Mouse (Mus musculus) midbrain, embryonic 15.5 days (tissue): ENCODE data around the gene Zfp74. TPM values are rescaled to one million over a fixed set of nuclear protein-coding genes. Genes with fewer than 3 reads are reported as not detected.
A peak's percentile ranks its signal among the peaks of the same experiment; 100 is the strongest.

ENCODE experiments used
- ATAC-seq: fragments of 200-750 bp; cut with Nextera tagmentation; replicated peaks from 2 replicates; pipeline ENCODE4 v1.8.0; 2017; ENCODE audit warnings: moderate TSS enrichment
- H3K27ac ChIP-seq: fragments of 300-500 bp; sonication (generic); 2 replicates; pipeline ENCODE4 v1.5.1; 2015; ENCODE audit warnings: mild to moderate bottlenecking, inconsistent platforms
- H3K27me3 ChIP-seq: fragments of 300-500 bp; sonication (generic); replicated peaks from 2 replicates; pipeline ENCODE4 v1.6.1; 2015; ENCODE audit warnings: inconsistent platforms
- H3K36me3 ChIP-seq: fragments of 300-500 bp; sonication (generic); replicated peaks from 2 replicates; pipeline ENCODE4 v1.6.1; 2015; ENCODE audit warnings: inconsistent platforms
- H3K4me1 ChIP-seq: fragments of 300-500 bp; sonication (generic); 2 replicates; pipeline ENCODE4 v1.6.1; 2015; ENCODE audit warnings: inconsistent platforms
- H3K4me2 ChIP-seq: fragments of 300-500 bp; sonication (generic); 2 replicates; pipeline ENCODE4 v1.6.1; 2015; ENCODE audit warnings: inconsistent platforms, mild to moderate bottlenecking, moderate library complexity
- H3K4me3 ChIP-seq: fragments of 300-500 bp; sonication (generic); 2 replicates; pipeline ENCODE4 v1.5.1; 2015; ENCODE audit warnings: mild to moderate bottlenecking, inconsistent platforms
- H3K9ac ChIP-seq: fragments of 300-500 bp; sonication (generic); 2 replicates; pipeline ENCODE4 v1.6.1; 2015; ENCODE audit warnings: mild to moderate bottlenecking, inconsistent platforms
- H3K9me3 ChIP-seq: fragments of 300-500 bp; sonication (generic); 2 replicates; pipeline ENCODE4 v1.6.1; 2016; ENCODE audit warnings: inconsistent platforms
- WGBS: fragments of 180-500 bp; shearing (Covaris S2); methylation state at CpG from one replicate; pipeline ENCODE4 v1.1.7; 2015; ENCODE audit warnings: mixed read lengths; 5-methylcytosine and 5-hydroxymethylcytosine counted together
- polyA plus RNA-seq: library from polyadenylated mRNA; unstranded; fragments of >200 nt; fragmentation: Nextera tagmentation; extraction: Ambion mirVana; gene quantifications from 2 replicates; pipeline ENCODE4 v1.2.1, GENCODE M21; 2015

Gene Zfp74
- polyA plus RNA-seq = 23.4 and 24.2 TPM in 2 replicates

DNA sequence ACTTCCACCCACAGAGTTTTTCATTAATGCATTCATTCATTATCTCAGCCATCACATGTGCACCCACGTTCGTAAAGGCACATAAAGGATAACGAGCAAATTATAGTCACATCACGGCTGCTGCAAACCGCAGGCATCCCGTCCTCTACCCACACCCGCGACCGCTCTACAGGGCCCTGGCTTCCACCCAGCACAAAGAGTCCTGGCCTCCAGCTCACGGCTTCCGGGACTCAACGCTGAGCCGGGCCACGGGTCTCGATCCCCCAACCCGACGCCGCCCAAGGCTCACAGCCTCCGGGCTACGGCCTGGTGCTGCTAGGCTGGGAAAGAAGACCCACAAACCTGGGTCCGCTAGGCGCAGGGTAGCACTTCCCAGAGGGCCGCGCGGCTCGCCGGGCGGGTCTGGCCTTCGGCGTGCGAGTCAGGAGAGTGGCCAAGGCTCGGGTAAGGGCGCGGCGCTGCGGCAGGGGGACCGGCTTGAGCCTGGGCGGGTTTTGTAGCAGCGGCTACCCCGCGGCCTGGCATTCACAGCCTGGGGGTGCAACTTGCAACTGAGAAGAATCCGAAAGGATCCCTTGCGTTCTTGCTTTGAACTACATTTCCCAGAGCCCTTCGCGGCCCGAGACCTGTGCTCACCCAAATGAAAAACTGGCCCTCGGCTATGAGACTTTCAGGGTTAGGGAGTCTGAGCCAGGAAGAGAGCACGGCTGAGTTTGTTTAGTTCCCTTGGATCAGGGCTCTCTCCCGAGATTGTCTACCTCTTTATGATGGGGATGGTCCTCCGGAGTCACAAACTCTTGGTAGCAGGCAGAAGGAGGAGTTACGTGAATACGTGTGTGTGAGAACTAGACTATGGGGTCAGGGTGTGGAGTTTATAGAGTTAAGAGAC is at the start of gene Zfp74:
Gene Zfp74, minus strand, starts transcription at position 577 of the 889 bp plus-strand sequence.
- peak within 1 kb of the TSS; percentile 56 for H3K4me2 ChIP-seq
- peak; percentile 93 for ATAC-seq
- WGBS = 1% methylated on average over 52 of the region's 52 CpGs

GRCm38 (mm10) chr7:30000601-30001000 is 46.7 kb upstream of the Zfp74 start:
- no peak overlapping the region for H3K9ac ChIP-seq
- 93% methylated on average over 5 of the region's 5 CpGs for whole genome bisulfite sequencing
- H3K27ac ChIP-seq = no peak overlapping the region
- H3K36me3 ChIP-seq = peaks cover 27% of the 10 kb centered on the region
- ATAC-seq = no peak
- no peaks in the 10 kb centered on the region for H3K9me3 ChIP-seq
- no peak overlapping the region for H3K4me2 ChIP-seq
- H3K27me3 ChIP-seq = no peaks in the 10 kb centered on the region
- no peaks in the 10 kb centered on the region for H3K4me1 ChIP-seq
- H3K4me3 ChIP-seq = no peak overlapping the region

More for the DNA sequence above, at the start of gene Zfp74:
- Histone ChIP-seq H3K27me3 (no peaks in the 10 kb centered on the region), H3K36me3 (peaks cover 11% of the 10 kb centered on the region; the same call in 1 of the 2 replicates), H3K27ac (peak within 1 kb of the TSS; percentile 93), H3K9ac (peak within 1 kb of the TSS; percentile 78), H3K9me3 (no peaks in the 10 kb centered on the region), H3K4me3 (peak within 1 kb of the TSS; percentile 70), H3K4me1 (peaks cover 10% of the 10 kb centered on the region)

DNA sequence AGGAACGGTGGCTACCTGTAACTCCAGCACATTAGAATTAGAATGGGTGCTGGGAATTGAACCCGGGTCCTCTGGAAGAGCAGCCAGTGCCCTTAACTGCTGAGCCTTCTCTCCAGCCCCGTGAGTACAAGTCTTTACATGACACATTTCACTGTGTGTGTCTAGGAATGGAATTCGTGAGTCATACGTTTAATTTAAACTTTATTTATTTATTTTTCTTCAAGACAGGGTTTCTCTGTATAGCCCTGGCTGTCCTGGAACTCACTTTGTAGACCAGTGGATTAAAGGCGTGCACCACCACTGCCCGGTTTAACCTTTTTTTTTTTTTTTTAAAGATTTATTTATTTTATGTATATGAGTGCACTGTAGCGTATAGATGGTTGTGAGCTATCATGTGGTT is 41.2 kb upstream of the Zfp74 start:
- peaks cover 44% of the 10 kb centered on the region for H3K36me3 ChIP-seq
- H3K27ac ChIP-seq = no peak overlapping the region
- ATAC-seq = no peak
- H3K4me1 ChIP-seq = no peaks in the 10 kb centered on the region
- H3K9me3 ChIP-seq = no peaks in the 10 kb centered on the region
- H3K9ac ChIP-seq = no peak overlapping the region
- no peaks in the 10 kb centered on the region for H3K27me3 ChIP-seq
- no peak overlapping the region for H3K4me2 ChIP-seq
- WGBS = 94% methylated on average over 8 of the region's 8 CpGs
- H3K4me3 ChIP-seq = no peak overlapping the region

DNA sequence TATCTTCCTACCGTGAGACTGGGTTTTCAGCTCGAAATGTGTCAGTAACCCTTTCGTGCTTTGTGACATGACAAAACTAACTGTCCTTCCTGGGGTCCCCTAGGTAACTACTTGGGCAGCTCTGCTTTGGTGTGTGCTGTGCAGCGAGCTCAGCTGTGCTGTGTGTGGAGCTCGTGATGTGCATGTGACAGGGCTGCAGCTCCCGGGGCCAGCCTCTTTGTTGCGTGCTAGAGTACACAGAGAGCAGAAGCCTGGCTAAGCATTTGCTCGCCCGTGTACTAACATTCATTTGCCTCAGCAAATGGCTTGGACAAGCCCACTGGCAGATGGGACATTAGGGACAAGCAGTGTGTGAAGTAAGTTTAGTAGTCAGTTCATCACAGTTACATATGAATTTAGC is 39.5 kb upstream of the Zfp74 start:
- H3K4me2 ChIP-seq = no peak overlapping the region
- no peak overlapping the region for H3K27ac ChIP-seq
- peaks cover 33% of the 10 kb centered on the region for H3K36me3 ChIP-seq
- WGBS = 97% methylated on average over 9 of the region's 9 CpGs
- no peak overlapping the region for H3K9ac ChIP-seq
- H3K27me3 ChIP-seq = no peaks in the 10 kb centered on the region
- ATAC-seq = no peak
- no peaks in the 10 kb centered on the region for H3K4me1 ChIP-seq
- no peaks in the 10 kb centered on the region for H3K9me3 ChIP-seq
- no peak overlapping the region for H3K4me3 ChIP-seq

GRCm38 (mm10) chr7:29992698-29993097 is 38.8 kb upstream of the Zfp74 start:
- Histone ChIP-seq H3K4me3 (no peak overlapping the region), H3K36me3 (peaks cover 31% of the 10 kb centered on the region), H3K9me3 (no peaks in the 10 kb centered on the region), H3K4me1 (no peaks in the 10 kb centered on the region), H3K4me2 (no peak overlapping the region), H3K27me3 (no peaks in the 10 kb centered on the region), H3K27ac (no peak overlapping the region), H3K9ac (no peak overlapping the region)
- WGBS = 95% methylated on average over 8 of the region's 8 CpGs
- ATAC-seq = no peak

DNA sequence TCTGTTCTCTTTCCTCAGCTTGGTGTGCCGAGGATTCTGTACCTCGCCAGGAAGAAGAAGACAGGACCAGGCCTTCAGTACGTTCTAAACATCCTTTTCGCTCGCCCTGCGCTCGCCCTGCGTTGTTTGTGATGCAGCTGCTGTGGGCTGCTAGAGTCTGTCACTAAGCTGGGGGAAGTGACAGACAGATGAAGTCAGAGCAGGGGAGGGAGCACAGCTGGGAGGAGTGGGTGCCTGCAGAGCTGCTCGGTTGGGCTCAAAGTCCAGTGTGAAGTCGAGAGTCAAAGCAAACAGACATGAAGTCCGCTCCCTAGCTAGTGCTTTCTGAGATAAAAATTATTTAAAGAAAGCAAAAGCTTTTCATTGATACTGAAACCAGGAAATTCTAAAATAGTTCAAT is 35.1 kb upstream of the Zfp74 start:
- H3K4me3 ChIP-seq = no peak overlapping the region

DNA sequence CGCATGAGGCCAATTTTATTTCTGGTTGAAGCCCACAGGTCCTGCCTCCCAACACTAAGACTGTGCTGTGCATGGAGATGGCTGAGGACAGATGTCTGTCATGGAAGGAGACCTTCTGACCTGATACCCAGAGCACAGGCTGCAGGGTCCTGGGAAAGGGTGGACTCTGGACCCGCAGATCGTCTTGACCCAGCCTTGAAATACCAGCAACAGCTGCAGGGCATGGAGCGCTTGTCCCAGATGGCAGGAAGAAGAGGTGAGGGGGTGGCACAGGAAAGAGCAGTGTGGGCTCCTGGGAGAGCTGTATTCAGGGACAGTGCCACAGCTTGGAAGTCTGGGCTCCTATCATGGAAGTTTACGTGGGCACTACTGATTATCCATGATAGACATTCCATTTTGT is 33.7 kb upstream of the Zfp74 start:
- WGBS = 97% methylated on average over 5 of the region's 5 CpGs
- Histone ChIP-seq H3K4me3 (no peak overlapping the region), H3K27me3 (no peaks in the 10 kb centered on the region), H3K4me1 (peaks cover 15% of the 10 kb centered on the region), H3K27ac (no peak overlapping the region), H3K4me2 (no peak overlapping the region), H3K36me3 (peaks cover 15% of the 10 kb centered on the region), H3K9me3 (no peaks in the 10 kb centered on the region), H3K9ac (no peak overlapping the region)
- no peak for ATAC-seq

More for the DNA sequence above, 35.1 kb upstream of the Zfp74 start:
- no peak overlapping the region for H3K9ac ChIP-seq
- WGBS = 91% methylated on average over 11 of the region's 11 CpGs
- ATAC-seq = no peak
- peaks cover 20% of the 10 kb centered on the region for H3K36me3 ChIP-seq
- no peaks in the 10 kb centered on the region for H3K9me3 ChIP-seq
- no peak overlapping the region for H3K27ac ChIP-seq
- H3K27me3 ChIP-seq = no peaks in the 10 kb centered on the region
- peaks cover 8% of the 10 kb centered on the region for H3K4me1 ChIP-seq
- no peak overlapping the region for H3K4me2 ChIP-seq

GRCm38 (mm10) chr7:29986101-29986500 is 32.2 kb upstream of the Zfp74 start:
- peaks cover 19% of the 10 kb centered on the region for H3K4me1 ChIP-seq
- no peak for ATAC-seq
- WGBS = 90% methylated on average over 8 of the region's 8 CpGs

DNA sequence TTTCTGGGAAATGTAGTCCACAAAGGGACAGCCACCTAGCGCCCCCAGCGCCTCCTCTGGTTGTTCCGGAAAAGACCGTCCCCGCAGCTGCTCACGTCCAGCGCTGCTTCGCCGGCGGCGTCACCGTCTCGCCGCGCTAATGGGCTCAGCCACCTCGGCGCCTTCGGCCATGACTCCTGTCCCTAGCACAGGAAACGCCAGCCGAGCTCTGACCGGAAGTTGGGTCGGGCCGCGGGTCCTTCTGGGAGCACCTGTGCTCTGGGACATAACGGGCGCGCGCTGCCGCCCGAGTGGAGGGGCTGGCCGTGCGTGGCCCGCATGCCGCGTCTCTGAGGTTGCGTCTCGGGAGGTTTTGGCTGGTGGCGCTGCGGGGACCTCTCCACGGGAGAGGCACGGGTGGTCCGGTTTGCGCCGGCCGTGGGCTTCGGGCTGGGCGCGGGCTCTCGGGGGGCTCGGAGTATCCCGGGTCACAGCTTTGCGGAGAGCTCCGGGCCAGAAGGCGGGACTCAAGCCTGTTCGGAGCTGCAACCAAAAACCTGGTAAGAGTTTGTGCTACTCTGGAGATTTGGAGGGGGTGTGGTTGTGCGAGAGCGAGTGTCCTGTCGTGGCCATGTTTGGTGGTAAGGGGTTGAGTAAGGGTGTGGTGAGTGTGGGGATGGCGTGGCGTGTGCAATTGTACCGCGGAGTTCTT is 29.9 kb upstream of the Zfp74 start, which contains the start of gene Zfp568:
Gene Zfp568, plus strand, starts transcription at position 266 of the 691 bp plus-strand sequence.
- Histone ChIP-seq H3K36me3 (peaks cover 9% of the 10 kb centered on the region), H3K9ac (peak within 1 kb of the TSS; percentile 94), H3K27ac (peak within 1 kb of the TSS; percentile 88), H3K27me3 (no peaks in the 10 kb centered on the region), H3K4me3 (peak within 1 kb of the TSS; percentile 98), H3K9me3 (no peaks in the 10 kb centered on the region), H3K4me2 (peak within 1 kb of the TSS; percentile 70), H3K4me1 (peaks cover 19% of the 10 kb centered on the region)
- peak; percentile 97 for ATAC-seq
- WGBS = under 1% methylated on average over 62 of the region's 62 CpGs

More at GRCm38 (mm10) chr7:29986101-29986500, 32.2 kb upstream of the Zfp74 start:
- Histone ChIP-seq H3K27me3 (no peaks in the 10 kb centered on the region), H3K36me3 (peaks cover 15% of the 10 kb centered on the region), H3K9ac (no peak overlapping the region), H3K4me2 (no peak overlapping the region), H3K9me3 (no peaks in the 10 kb centered on the region), H3K4me3 (no peak overlapping the region), H3K27ac (no peak overlapping the region)

- Histone ChIP-seq H3K4me1 (peaks cover 19% of the 10 kb centered on the region), H3K9me3 (no peaks in the 10 kb centered on the region), H3K27ac (peak overlapping the region; percentile 88), H3K27me3 (no peaks in the 10 kb centered on the region), H3K4me2 (peak overlapping the region; percentile 70), H3K9ac (peak overlapping the region; percentile 94), H3K4me3 (peak overlapping the region; percentile 98), H3K36me3 (peaks cover 6% of the 10 kb centered on the region)
- WGBS = 0% methylated on average over 8 of the region's 8 CpGs
- no peak; the same call in 1 of the 2 replicates for ATAC-seq
These were observed 29.4 kb upstream of the Zfp74 start for GRCm38 (mm10) chr7:29983340-29983689.

DNA sequence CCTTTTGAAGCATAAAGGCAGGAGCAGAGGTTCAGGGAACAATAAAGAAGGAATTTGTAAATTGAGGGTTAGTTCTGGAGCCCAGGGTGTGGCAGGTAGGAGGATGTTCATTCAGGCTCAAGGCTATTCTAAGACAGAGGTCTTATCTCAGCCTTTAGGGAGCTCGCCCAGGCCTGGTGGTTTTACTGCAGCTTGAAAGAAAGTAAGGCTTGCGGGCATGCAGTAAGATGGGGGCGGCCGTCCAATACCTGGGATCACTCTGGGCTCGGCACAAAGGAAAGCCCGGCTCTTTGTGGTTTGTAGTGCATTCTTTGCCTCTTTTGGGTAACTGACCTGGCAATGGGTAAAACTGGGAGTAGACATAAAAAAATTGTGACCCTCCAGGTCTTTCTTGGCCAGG is 29.0 kb upstream of the Zfp74 start:
- H3K4me2 ChIP-seq = peak overlapping the region; percentile 70
- H3K27ac ChIP-seq = peak overlapping the region; percentile 88

GRCm38 (mm10) chr7:29982341-29982740 is 28.5 kb upstream of the Zfp74 start:
- 82% methylated on average over 4 of the region's 4 CpGs for WGBS
- Histone ChIP-seq H3K4me1 (peaks cover 19% of the 10 kb centered on the region), H3K27me3 (no peaks in the 10 kb centered on the region), H3K4me3 (0 out of 2 replicates have a peak overlapping the region, but pooled peaks have one; percentile 98), H3K9ac (no peak overlapping the region), H3K9me3 (no peaks in the 10 kb centered on the region), H3K27ac (no peak overlapping the region), H3K36me3 (no peaks in the 10 kb centered on the region; the same call in 1 of the 2 replicates), H3K4me2 (peak overlapping the region; percentile 70)
- ATAC-seq = no peak

More for the DNA sequence above, 29.0 kb upstream of the Zfp74 start:
- peaks cover 19% of the 10 kb centered on the region for H3K4me1 ChIP-seq
- H3K36me3 ChIP-seq = peaks cover 3% of the 10 kb centered on the region; the same call in 1 of the 2 replicates
- peak; percentile 7; the same call in 1 of the 2 replicates for ATAC-seq
- H3K4me3 ChIP-seq = peak overlapping the region; percentile 98
- no peaks in the 10 kb centered on the region for H3K27me3 ChIP-seq
- 30% methylated on average over 6 of the region's 6 CpGs for WGBS
- peak overlapping the region; percentile 94 for H3K9ac ChIP-seq
- H3K9me3 ChIP-seq = no peaks in the 10 kb centered on the region
